Mouse (Mus musculus) lung, postnatal 10 days (tissue): ENCODE data around the gene Hyal3.

Experiments used
- DNase-seq: peaks from one replicate; pipeline ENCODE4 v3.0.0; 2021

Hyal3 gene

DNA sequence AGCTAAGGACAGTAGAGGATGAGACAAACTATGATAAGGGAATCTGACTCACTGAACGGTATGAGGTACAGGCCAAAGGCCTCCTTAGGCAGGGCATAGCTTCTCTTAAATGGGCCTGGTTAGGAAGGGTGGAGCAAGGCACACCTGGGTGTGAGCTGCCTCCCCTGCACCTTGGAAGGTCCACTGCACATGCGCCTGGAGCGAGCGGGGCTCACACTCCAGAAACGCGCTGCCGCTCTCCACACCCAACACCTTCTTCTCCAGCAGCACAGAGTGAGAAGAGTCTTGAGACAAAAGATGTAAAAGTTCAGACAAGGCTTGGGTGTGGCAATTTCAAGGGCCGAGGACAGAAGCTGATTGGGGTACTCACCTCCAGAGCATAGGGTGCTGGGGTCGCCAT is 18.8 kb downstream of the Hyal3 start:
- no peak for DNase-seq

DNA sequence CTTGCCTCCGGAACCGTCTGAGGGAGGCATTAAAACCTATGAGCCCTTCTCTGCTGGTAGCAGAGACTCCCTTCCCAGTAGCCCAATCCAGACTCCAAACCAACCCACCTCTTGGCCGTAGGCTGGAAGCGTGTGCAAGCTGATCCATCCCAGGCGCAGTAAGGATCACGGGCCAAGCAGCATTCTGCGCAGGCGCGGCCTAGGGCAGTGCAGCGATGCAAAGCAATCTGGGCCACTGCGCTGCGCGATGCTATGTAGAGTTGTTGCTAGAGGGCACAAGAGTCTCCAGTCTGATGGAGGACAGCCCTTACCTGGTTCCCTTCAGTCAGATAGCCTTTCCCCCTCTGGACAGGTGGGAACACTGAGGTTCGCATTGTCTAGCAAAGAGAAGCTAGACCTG is 19.2 kb downstream of the Hyal3 start:
- DNase-seq: no peak

- peak; percentile 50 for DNase-seq
Observed at GRCm38 (mm10) chr9:107600745-107601144, 20.1 kb downstream of the Hyal3 start.

GRCm38 (mm10) chr9:107601275-107601674 is 20.7 kb downstream of the Hyal3 start:
- DNase-seq: no peak

GRCm38 (mm10) chr9:107602068-107602648 is 21.5 kb downstream of the Hyal3 start:
- peak; percentile 96 for DNase-seq

- DNase-seq: no peak
Observed at GRCm38 (mm10) chr9:107603251-107603650, 22.6 kb downstream of the Hyal3 start.

GRCm38 (mm10) chr9:107605041-107605661 is 24.5 kb downstream of the Hyal3 start:
- peak; percentile 81 for DNase-seq

GRCm38 (mm10) chr9:107606591-107606990 is 26.0 kb downstream of the Hyal3 start:
- peak; percentile 55 for DNase-seq

DNA sequence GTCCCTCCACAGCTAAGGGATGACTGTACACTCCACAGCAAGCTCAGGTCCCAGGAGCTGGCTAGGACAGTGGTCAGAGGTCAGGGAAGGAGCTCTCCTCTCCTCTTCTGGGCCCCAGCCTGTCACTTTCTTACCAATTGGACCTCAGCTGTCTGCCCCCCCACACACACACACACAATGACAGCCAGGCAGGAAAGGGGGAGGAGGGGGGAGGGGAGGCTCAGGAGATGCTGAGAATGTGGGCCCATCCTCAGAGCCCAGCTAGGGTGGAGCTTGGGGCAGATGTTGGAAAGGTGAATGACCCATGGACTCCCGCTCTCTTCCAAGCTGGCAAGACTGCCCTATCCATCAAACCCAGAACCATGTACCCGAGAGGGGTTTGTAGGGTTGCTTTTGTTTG is 26.4 kb downstream of the Hyal3 start:
- no peak for DNase-seq

DNA sequence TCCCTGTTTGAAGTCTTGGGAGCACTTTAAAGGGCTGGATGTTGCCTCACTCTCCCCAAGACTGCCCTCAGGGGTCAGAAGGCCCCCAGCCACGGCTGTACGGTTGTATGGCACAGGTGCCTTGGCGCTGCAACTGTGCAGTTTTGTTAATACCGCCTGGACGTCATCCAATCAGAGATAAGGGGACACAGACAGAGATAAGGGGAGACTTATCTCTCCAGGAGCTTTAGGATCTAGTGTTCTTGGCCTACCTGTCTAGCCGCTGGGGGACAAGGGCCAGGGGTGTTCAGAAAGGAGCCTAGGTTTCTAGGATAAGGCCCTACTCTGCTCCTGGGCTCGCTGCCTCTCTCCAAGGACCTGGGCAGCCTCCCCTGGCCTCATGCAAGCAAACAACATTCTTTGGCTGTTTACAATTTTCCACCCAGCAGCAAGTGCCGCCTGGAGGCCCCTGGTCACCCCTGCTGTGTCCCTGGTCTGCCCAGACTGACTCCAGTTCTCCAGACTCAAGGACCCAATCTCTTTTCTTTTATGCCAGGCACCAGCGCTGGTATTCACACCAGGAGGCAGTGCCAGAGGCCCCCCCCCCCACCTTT is 27.1 kb downstream of the Hyal3 start:
- DNase-seq: no peak

DNA sequence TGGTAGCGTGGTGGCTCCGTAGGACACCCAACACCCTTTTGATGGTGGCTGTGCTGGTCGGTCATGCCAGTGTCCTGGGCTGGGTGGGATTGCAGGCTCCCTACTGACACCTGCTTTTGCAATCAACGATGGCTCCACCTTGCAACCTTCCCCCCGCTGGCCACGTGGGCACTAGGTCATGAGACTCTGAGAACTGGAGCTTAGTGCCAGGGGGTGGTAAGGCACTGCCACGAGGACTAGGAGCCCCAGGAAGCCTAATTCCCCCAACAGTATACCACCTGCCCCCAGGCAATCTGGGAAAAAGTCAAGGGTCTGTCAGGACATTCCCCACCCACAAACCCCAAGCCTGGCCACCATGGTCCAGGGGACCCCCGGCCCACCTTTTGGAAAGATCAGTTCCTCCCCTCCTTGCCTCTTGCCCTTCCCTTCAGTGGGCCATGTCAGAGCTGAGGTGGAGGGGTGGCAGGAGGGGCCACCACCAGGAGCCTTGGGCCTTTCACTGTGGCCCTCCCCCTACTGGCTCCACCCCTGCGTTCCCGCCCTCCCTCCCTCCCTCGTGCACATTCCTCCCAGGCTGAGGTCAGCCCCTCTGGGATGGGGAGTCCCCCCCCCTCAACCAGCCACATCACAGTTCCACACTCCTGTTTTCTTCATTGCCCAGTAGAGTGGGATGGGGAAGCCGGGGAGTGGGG is 28.3 kb downstream of the Hyal3 start, which contains the start of gene Sema3b:
Gene Sema3b, minus strand, starts transcription at position 489 of the 692 bp plus-strand sequence.
- peak; percentile 67 for DNase-seq

- DNase-seq: no peak
Observed at GRCm38 (mm10) chr9:107609433-107609830, 28.8 kb downstream of the Hyal3 start.

GRCm38 (mm10) chr9:107611456-107612190 is 31.0 kb downstream of the Hyal3 start:
- no peak for DNase-seq

DNA sequence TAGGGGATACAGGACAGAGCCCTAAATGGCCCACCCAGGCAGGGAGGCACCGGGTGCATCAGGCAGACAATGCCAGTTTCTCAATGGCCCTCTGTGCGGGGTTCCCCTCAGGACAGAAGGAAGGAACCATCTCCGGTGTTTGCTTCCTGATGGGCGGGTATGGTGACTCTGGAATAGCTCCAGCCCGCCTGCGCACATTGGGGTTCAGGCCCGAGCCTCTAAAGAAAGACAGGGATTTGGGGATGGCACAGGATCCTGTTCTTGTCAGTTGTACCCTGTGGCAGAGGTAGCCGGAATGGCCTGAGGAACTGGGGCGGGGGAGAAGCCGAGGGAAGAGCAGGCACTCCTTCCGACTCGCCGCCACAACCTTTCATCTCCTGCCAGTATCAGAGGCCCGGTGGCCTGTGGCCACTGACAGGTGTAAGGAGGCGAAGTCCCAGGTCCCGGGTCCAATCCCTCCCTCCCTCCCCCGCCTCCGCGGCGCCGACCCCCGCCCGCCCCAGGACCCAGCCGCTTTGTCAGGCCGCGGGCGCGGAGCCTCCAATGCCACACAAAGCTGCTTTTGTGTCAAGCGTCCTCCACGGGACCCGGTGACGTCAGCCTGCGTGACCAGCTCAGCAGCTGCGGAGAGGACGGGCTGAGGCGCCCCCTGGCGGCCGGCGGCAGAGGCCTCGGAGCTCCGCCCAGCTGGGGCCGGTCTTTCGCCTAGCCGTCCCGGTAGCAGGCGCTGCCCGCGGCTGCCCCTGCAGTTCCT is 31.8 kb downstream of the Hyal3 start:
- peak; percentile 99 for DNase-seq

- peak; percentile 79 for DNase-seq
Observed at GRCm38 (mm10) chr9:107612945-107613569, 32.4 kb downstream of the Hyal3 start.

DNA sequence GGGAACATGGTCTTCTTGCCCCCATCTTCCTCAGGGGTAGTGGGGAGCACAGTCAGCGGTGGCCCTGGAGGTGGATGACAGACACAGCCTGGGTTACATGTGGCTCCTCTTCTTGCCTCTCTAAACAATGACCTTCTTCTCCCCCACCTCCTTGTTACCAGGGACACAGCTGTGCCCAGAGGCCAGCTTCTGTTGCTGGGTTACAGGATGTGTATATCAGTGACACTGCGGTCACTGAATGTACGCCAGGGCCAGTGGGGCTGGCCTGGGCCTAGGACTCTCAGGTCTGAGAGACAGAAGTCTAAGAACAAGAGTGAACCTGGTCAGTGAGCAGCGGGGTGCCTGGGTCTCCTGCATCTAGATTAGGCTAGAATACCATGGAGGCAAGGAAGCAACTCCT is 34.4 kb downstream of the Hyal3 start:
- DNase-seq: no peak

DNA sequence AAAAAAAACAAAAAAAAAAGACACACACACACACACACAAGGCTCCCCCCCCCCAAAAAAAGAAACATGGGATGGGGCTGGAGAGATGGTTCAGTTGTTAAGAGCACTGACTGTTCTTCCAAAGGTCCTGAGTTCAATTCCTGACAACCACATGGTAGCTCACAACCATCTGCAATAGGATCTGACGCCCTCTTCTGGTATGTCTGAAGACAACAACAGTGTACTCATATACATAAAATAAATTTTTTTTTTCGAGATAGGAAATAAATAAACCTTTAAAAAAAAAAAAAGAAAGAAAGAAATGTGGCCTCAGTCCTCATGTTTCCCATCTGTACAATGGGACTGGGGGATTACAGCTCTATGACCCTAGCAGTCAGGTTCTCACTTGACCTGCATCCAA is 36.8 kb downstream of the Hyal3 start:
- DNase-seq: no peak

GRCm38 (mm10) chr9:107618098-107618497 is 37.5 kb downstream of the Hyal3 start:
- DNase-seq: no peak

DNA sequence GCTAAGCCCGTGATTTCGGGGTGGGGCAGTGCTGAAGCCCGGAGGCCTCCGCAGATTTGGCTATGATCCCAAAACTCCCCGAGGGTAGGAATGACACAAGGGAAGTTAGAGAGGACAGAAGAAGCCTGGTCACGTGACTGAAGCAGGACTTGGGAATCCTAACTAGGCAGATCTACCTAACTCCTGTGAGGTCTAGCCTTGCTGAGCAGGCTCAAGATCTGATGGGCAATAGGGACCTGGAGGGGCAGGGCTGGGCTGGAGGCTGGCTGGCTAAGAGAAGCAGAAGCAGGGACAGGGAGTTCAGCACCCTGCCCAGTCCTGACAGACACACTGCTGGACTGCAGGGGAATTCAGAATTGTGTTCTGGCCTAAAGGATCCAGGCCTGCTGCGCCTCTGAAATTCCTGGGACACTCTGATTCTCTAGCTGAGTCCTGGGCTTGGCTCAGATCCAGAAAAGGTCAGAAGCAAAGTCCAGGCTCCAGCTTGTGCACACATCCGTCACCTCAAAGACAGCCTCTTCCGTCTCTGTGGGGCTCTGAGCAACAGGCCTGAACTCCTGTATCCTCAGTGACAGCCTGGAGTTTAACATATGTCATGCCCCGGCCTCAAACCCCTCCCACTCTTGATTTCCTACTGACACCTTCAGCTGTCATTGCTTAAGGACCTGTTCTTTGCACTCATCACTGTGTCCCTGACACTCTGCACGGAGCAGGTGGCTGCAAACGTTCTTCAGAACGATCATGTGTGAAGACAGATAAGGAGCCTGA is 38.3 kb downstream of the Hyal3 start:
- DNase-seq: peak; percentile 86

GRCm38 (mm10) chr9:107619546-107619879 is 38.9 kb downstream of the Hyal3 start:
- DNase-seq: no peak

DNA sequence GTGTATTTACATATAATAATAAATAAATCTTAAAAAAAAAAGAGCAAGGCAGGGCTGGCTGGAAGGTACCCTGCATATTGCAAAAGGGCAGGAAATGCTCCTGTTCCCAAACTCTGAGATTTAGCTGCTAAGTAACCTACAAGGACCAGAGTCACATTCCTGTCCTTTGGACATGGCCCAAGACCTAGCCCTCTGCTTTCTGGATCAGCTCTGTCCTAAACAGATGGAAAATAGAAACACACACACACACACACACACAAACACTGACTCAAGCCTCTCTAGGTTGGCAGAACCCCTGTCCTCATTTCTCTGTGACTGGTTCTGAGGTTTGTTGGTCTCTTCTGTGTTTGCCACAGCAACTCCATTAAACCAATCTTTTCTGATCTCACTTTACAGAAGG is 40.3 kb downstream of the Hyal3 start:
- DNase-seq: peak; percentile 69
